Mouse (Mus musculus): Measurements from ENCODE around the gene Igfbp6.
A peak's percentile ranks its signal among the peaks of the same experiment; 100 is the strongest.

Gene Igfbp6

GRCm38 (mm10) chr15:102175736-102176319, 31.7 kb downstream of the Igfbp6 start:
- no peak for DNase-seq (ENCODE audit: extremely low read depth, low read depth)

GRCm38 (mm10) chr15:102176571-102177316, 32.6 kb downstream of the Igfbp6 start:
- peak; percentile 36 for DNase-seq (ENCODE audit: extremely low read depth, low read depth)

GRCm38 (mm10) chr15:102177417-102177816, 33.3 kb downstream of the Igfbp6 start:
- DNase-seq (ENCODE audit: extremely low read depth, low read depth): no peak

- DNase-seq (ENCODE audit: extremely low read depth, low read depth): peak; percentile 47
Measured at GRCm38 (mm10) chr15:102178279-102178678, 34.1 kb downstream of the Igfbp6 start.

- no peak for DNase-seq (ENCODE audit: extremely low read depth, low read depth)
Measured at GRCm38 (mm10) chr15:102179106-102179505, 34.9 kb downstream of the Igfbp6 start.

- DNase-seq (ENCODE audit: extremely low read depth, low read depth): no peak
Measured at GRCm38 (mm10) chr15:102179924-102180323, 35.8 kb downstream of the Igfbp6 start.

GRCm38 (mm10) chr15:102183076-102183475, 38.9 kb downstream of the Igfbp6 start:
- DNase-seq (ENCODE audit: extremely low read depth, low read depth): no peak

- DNase-seq (ENCODE audit: extremely low read depth, low read depth): no peak
Measured at GRCm38 (mm10) chr15:102186239-102186638, 42.1 kb downstream of the Igfbp6 start.

- DNase-seq (ENCODE audit: extremely low read depth, low read depth): no peak
Measured at GRCm38 (mm10) chr15:102188096-102188495, 43.9 kb downstream of the Igfbp6 start.

- DNase-seq (ENCODE audit: extremely low read depth, low read depth): no peak
Measured at GRCm38 (mm10) chr15:102188883-102189282, 44.7 kb downstream of the Igfbp6 start.

- DNase-seq (ENCODE audit: extremely low read depth, low read depth): no peak
Measured at GRCm38 (mm10) chr15:102191699-102192098, 47.5 kb downstream of the Igfbp6 start.

- no peak for DNase-seq (ENCODE audit: extremely low read depth, low read depth)
Measured at GRCm38 (mm10) chr15:102192271-102192812, 48.2 kb downstream of the Igfbp6 start.

- DNase-seq (ENCODE audit: extremely low read depth, low read depth): no peak
Measured at GRCm38 (mm10) chr15:102192820-102193386, 48.7 kb downstream of the Igfbp6 start.

GRCm38 (mm10) chr15:102193652-102194051, 49.5 kb downstream of the Igfbp6 start:
- DNase-seq (ENCODE audit: extremely low read depth, low read depth): no peak

GRCm38 (mm10) chr15:102194439-102194838, 50.3 kb downstream of the Igfbp6 start:
- DNase-seq (ENCODE audit: extremely low read depth, low read depth): peak; percentile 26

GRCm38 (mm10) chr15:102195373-102195772, 51.2 kb downstream of the Igfbp6 start:
- no peak for DNase-seq (ENCODE audit: extremely low read depth, low read depth)

GRCm38 (mm10) chr15:102198841-102199240, 54.7 kb downstream of the Igfbp6 start:
- DNase-seq (ENCODE audit: extremely low read depth, low read depth): no peak

Data from MEL-GATA-1-ER (cell line).